Mouse (Mus musculus) 3T3-L1 (cell line): Measurements from ENCODE around the gene Baiap3.
"Not testable (repeated sequence)": the region's sequence is repeated elsewhere in the genome, so short reads cannot be mapped to it uniquely, and the experiment has no call there.

ENCODE experiments used
- DNase-seq: peaks from one replicate; pipeline ENCODE4 v3.0.0-alpha.2; 2015; ENCODE audit warnings: low read depth, low spot score

Gene Baiap3

DNA sequence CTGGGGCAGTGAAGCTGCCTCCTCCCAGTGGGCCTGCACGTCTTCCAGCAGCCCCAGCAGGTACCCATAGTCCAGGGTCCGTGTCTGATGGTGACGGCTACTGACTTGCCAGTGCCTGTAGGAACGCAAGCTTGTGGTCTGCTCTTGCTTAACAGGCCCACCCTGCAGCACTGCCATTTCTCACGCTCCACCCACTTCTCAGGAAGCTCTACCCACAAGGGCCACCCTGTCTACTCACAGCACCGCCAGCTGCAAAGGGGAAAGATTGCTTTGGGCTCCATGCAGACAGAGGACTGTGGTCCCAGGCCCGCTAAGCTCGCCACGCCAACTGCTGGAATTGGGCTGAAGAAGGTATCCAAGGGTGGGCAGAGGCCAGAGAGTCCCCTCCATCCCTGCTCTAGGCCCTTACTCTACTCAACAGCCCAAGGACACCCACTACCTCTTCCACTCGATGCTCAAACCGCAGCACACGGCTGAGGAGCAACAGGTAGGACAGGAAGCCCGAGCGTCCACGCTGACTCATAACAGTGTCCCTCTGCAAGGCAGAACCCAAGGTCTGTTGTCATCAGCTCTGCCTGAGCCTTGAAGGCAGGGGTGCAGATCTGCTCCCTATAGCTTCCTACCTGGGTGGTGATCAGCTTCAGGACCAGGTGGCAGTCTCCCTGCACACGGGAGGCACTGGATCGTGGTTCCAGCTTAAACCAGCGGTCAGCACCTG, 8.0 kb downstream of the Baiap3 start:
- DNase-seq, result no peak

DNA sequence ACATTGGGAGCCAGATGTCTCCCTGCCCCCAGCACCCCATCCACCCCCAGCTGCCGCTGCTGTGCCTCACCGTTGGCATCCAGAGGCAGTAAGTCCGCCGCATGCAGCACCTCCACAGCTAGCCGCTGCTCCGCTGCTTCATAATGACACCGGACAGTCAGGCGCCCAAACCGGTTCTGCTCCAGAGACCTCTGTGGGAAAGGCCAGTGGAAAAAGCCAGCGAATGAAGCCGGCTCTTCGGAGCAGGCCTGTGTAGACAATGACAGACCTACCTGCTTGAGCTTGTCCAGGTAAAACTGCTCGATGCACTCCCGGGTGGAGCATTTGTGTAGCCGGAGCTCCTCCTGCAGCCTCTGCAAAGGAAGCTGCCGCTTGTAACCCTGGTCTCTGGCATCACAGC, 11.9 kb downstream of the Baiap3 start:
- no peak for DNase-seq

DNA sequence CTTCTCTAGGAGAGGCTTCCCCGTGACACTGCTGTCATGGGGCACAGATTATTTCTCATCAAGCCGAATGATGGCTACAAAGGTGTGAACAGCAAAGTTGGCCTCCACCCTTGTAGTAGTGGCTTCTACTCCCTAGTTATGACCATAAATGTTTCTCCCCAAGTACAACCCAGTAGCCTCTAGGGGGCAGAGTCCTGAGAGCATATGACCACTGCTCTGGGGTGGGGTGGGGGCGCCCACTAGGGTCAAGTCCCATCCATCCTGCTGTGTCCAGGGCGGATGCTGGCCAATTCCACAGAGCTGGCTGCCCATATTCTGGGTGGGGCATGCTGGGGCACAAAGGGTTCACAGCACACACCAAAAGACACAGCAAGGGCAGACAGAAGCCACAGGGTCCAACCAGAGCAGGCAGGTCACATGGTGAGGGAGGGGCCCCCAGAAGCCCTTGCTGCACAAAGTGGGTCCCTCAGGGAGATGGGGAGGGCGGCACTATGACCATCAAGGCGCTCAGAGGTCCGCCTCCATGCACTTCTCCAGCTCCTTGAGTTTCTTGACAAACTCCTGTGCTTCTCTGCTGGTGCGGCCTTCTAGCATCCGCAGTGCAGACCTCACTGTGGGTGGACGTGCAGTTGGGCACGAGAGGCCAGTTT, 12.9 kb downstream of the Baiap3 start:
- DNase-seq, result peak; percentile 36

DNA sequence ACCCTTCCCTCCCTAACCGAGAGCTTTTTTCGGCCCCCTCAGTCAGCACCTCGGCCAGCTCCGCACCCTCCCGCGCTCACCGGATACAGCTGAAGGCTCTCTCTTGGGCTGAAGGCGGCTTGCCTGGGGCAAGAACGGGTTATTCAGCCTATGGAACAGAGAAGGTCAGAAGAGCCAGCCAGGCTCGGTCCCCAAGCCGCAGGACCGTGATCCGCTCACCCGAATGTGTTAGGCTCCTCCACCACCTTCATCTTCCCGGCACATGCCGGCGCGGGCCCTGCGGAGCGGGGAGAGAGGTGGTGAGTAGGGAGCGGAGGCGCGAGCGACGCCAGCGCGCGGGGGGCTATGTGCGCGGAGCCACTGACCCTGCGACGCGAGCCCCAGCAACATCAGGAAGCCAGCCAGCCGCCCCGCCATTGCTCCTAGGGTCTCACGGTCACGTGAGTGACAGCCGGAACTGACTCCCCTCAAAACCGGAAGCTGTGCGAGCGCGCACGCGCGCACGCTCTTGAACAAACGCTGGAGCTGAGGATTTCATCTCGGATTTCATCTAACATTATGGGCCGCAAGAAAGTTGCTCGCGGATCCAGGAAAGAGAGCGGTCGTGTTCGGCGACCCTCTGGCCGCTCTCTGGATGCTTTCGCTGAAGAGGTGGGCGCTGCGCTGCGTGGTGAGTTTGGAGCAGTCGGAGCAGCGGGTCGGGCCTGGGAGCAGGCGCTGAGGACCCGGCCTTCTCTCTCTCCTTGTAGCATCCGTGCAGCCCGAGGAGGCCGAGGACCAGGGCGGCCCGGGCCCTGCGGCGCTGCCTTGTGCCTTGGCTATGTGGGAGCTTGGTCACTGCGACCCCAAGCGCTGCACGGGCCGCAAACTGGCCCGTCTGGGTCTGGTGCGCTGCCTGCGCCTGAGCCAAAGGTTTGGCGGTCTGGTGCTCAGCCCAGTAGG, 16.2 kb downstream of the Baiap3 start, which contains the start of the genes Gnptg and Tsr3:
Gene Gnptg, minus strand, starts transcription at position 430 of the 942 bp plus-strand sequence.
Gene Tsr3, plus strand, starts transcription at position 476 of the 942 bp plus-strand sequence.
- peak; percentile 93 for DNase-seq

DNA sequence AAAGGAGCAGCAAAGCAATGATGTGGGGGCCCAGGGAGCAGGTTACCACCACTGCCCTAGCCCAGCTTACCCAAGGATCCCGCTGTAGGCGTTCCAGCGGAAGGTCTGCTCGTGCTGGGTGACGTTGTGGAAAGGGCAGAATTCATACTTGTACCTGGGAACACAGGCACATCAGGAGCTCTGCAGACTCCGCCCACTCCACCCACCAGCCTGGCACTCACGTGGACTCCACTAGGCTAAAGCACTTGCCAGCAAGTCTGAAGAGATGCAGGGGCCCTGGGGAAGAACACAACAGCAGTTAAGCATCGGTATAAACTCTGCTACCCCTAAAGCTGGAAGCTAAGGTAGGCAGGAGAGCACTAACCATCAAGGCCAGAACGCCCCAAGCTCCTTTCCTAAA, 20.5 kb downstream of the Baiap3 start:
- DNase-seq, result no peak

DNA sequence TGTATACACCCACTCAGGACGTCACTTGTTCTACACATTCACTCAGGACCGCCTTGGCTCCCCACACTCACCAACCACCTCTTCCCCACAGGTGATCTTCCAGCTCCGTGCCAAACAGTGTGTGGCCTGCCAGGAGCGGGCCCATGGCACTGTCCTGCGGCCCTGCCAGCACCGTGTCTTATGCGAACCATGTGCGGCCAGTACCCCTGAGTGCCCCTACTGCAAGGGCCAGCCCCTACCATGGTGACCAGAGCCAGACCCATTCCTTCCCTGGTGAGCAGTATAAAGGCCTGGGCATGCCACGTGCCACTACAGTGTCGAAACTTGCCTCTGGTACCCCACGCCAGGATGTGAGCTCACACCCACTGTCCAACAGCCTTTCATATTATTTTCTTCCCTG, 24.5 kb downstream of the Baiap3 start:
- not testable (repeated sequence) for DNase-seq

DNA sequence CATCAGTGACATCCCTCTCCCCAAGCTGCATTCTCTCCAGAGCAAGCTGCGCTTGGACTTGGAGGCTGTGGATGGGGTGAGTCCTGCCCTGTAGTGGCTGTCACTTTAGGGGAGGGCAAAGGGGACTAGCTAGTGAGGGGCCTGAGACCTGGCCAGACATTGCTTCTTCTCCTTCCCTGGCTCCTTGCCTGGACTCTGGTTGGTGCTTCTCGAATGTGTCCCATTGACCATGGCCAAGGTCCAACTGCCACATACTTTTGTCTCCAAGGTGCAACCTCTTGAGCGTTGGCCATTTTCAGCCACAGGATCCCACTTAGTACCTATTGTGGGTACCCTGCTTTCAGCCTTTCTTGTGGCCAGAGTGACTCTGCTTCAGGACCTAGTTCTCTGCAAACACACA, 25.5 kb downstream of the Baiap3 start:
- no peak for DNase-seq

DNA sequence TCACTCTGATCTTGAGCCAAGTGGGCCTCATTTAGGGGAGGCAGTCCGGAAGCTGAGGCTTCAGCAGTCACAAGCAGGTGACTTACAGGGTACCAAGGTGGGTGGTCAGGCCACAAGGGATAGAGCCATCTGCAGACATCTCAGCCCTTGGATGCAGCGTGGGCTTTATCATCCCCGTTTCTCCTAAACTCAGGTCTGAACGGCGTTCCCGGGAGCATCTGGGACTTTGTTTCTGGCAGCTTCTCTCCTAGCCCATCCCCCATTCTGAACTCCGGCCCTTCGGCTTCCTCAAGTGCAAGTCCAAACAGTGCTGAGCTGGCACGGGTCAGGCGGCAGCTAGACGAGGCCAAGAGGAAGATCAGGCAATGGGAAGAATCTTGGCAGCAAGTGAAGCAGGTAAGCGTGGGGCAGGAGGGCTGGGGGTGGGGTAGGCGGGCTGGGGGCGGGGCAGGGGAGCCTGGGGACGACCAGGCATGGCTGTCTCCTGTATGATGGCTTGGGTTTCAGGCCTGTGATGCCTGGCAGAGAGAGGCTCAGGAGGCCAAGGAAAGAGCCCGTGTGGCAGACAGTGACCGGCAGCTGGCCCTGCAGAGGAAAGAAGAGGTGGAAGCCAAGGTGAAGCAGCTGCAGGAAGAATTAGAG, 26.0 kb downstream of the Baiap3 start:
- DNase-seq, result not testable (repeated sequence)

DNA sequence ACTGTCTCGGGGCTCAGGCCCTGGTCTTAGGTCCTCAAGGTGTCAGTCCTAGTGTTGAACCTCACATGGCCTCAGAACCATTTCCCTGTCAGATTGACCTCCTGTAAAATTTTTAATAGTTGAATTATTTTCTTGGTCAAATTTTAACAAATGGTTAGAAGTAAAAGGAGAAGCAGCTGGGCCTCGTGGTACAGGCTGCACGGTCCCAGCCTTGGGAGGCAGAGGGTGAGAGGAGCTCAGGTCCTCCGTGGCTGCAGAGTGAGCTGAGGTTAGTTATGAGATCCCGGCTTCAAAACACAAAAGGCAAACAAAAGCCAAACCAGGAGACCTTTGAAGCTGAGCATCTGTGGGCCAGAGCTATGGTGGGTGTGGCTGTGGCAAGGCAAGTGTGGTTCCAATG, 28.2 kb downstream of the Baiap3 start:
- no peak for DNase-seq

DNA sequence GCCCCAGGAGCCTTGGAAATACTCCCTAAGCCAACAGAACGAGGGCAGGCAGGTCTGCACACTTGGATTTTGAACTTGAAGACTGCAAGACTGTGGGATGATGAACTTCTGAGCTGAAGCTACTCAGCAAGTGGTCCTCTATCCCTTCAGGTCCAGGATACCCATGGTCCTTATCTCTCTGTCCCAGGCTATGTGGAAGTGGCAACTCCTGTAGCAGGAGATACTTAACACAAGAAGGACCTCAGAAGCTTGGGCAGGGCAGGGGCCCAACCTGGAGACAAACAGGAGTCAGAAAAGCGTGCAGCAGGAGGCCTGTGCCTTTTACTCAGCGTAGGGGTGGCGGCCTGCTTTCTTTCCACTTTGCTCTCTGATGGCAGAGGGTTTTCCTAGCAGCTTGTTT, 30.5 kb downstream of the Baiap3 start:
- no peak for DNase-seq

DNA sequence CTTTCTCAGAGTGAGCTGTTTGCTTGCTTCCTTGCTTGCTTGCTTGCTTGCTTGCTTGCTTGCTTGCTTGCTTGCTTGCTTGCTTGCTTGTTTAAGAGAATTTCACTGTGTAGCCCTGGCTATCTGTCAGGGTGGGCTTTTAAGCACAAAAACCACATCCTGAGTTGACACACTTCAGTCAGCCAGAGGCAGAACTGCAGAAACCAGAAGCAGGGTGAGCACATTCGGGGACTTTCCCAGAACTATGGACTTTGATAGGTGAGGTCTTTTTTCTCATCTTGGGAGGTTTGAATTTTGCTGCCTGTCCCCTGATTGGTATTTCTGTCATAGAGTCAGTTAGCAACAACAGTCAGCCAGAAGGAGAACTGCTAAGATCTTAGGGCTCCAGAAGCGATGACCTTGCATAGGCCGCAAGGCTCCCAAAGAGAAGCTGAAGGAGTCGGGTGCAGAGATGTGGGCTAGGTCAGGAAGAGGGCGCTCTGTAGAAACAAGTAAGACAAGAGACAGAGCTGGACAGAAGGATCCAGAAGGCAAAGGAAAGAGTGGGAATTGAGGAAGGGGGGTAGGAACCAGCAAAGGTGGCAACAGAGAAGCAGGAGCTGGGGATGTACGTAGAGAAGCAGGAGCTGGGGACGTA, 31.5 kb downstream of the Baiap3 start:
- no peak for DNase-seq

DNA sequence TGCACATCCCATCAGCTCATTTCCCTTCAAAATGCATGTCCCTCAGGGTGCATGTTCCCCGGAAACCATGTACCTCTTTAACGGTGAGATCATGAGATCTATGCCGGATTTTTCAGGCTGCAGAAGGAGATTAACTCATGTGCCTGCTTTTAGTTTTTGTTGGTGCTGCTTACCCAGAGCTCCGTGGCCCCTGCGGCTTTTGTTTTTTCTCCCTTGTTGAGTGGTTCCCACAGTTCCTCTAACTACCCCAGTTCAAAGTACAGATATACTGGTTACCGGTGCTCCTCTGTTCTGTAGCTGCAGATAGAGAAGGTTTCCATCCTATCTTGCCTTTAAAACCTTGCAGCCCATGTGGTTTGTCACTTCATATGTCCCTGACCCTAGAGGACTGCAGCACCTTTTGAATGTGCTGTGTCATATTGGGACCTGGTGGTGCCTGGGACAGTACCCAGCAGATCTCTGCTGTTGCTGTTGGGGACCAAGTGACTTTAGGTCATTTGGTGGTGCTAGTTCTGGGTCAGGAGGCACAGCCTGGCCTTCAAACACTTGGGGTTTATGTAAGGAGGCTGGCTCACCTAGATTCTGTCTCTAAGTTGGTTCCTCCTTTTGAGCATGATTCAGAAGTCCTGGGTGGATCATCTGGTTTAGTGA, 33.1 kb downstream of the Baiap3 start:
- peak; percentile 10 for DNase-seq

DNA sequence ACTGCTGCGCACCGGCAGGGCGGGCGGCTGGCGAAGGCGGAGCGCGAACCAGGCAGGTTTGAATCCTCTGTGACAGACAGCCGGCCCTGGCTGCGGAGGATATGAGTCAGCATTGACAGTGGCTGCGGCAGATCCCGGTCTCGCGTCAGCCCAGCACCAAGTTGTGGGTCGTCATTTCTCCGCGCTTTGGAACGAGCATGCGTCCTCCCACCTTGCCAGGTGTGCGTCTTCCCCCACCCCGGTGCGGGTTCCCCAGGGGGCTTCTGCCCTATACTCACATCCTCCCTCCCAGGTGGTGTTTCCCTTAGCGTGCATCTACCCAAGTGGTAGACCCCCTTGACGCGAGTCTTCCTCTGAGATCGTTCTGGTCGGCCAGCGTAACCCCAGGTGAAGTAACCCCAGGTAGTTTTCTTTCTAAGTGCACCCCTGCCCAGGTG, 33.6 kb downstream of the Baiap3 start:
- not testable (repeated sequence) for DNase-seq

DNA sequence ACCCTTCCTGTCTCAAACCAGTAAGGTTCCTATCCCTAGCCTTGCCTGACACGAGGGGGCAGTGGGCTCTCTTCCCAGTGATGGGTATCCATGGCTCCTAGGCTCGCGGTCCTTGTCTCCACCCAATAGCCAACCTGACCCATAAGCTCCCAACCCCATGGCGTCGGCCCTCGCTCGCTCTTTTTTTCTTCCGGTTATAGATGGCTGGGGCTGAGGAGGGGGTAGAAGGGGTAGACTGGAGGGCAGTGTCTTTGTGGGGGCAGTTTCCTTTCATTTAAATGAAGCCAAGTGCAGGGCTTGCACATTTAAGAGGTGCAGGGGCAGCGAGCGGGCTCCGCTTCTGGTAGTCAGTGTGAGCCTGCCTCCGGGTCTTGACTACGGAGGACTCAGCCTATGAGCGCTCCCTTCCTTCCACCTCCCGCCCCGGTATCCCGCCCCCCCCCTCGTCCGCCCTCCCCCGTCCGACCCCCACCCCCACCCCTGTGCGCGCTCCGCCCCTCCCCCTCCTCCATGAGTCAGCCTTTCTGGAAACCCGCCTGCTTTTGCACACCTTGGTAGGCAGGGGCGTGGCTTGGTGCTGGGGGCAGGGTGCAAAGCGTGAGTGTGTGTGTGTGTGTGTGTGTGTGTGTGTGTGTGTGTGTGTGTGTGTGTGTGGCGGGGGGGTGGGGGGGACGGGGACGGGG, 34.2 kb downstream of the Baiap3 start:
- peak; percentile 57 for DNase-seq

DNA sequence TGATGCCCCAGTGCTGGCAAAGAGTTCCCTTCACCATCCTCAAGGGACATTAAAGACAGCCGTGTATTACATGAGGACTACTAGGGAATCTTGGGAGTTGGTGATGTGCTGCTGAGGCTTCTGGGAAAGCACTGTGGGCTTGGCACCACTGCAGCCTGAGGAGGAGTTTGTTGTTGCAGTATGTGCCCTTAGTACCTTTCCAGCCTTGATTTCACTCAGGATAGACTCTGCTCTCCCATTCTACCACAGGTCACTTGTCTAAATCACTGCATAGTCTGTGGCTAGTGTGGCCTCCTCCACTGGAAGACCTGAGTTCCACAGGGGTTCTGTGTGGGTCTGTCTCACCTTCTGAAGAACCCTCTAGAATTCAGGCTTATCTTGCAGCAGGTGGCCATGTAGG, 35.4 kb downstream of the Baiap3 start:
- no peak for DNase-seq

DNA sequence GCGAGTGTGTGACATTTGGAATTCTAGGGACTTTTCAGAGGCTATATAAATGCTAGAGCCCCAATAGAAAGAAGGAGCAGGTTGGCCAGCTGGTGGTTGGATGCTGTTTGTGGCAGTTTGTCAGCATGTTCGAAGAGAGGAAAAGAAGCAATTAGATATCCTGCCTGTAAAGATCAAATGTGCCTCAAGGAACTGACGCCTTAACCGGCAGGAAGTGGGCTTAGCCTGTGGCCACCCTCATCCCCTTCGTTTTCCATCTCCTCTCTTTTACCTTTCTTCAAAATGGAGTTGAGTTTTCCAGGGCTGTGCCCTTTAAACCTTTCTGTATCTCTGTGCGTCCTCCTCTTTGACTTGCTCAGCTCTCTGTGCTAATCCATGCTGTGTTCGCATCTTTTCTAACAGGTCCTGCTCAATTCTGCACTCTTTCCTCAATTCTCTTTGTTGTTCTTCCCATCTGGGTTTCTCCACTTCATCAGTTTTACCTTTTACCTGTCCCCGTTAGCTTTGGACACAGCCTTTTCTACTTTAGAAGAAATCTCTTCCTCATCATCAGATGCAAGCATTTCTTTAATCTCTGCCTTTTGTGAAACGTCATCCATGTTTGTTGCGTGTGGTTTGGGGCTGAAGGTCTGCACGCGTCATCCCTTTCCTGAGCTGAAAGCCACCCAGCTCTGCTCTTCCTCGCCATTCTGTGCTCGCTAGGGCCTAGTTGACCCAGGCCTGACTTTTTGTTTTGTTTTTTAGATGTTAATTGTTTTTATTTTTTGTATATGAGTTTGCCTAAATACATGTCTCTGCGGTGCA, 36.5 kb downstream of the Baiap3 start:
- no peak for DNase-seq

DNA sequence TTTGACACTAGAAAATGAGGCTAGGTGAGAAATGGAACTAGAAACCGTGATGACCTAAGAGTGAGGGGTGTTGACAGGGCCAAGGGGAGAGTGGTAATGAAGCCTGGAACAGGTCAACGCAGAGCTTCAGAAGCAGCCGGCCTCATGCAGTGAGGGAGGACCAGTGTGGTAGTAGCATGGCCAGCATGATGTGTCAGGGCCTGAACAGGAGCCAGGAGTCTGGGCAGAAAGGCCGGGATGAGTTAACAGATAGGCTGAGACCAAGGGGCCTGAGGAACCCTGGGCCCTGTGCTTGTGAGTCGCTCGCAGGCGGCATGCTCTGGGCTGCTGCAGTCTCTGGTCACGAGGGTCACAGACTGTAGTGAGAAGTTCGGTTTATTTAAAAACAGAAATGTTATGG, 37.2 kb downstream of the Baiap3 start:
- DNase-seq, result peak; percentile 66

DNA sequence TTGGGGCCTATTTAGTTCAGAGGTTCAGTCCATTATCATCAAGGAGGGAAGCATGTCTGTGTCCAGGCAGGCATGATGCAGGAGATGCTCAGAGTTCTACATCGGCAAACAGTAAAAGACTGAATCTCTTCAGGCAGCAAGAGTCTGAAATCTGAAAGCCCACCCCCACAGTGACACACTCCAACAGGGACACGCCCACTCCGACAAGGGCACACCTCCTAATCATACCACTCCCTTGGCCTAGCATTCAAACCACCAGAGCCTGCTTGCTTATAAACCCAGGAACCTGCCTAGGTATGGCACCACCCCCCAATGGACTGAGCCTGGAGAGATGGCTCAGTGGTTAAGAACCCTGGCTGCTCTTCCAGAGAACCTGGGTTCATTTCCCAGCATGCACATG, 40.7 kb downstream of the Baiap3 start:
- DNase-seq, result no peak

DNA sequence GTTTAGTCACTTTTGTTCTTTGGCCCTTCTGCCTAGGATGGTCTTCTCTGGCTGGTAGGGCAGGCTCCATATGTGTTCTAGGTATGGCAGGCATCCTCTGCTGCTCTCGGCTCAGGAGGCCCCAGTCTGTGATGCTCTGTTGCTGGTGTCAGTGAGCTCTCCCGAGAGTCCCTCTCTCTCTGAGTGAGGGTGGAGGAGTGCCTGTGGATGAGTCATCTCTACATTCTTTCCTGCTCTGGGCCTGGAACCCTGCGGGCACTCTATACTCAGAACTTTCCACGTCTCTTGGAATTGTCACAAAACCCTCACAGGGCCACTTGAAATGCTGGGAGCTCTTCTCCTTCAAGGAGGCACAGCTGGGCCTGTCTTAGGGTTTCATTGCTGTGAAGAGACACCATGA, 44.5 kb downstream of the Baiap3 start:
- DNase-seq, result peak; percentile 88
